Mouse (Mus musculus) liver, adult (tissue): ENCODE results near the gene Spaca6.
A peak's percentile ranks its signal among the peaks of the same experiment; 100 is the strongest.

ENCODE experiments used
- GATA4 ChIP-seq: IDR thresholded peaks from 2 replicates; pipeline ENCODE4 v1.6.1; 2014; ENCODE audit warnings: mild to moderate bottlenecking, low read length; ENCODE audit not compliant: insufficient replicate concordance

Gene Spaca6

GRCm38 (mm10) chr17:17826751-17827657 lies at the start of gene Spaca6:
Gene Spaca6 (plus strand): TSS chr17:17827158.
- peak; percentile 59; the same call in 1 of the 2 replicates for TF ChIP-seq GATA4

GRCm38 (mm10) chr17:17790866-17791630 lies 35.9 kb upstream of the Spaca6 start:
- TF ChIP-seq GATA4: no peak

- TF ChIP-seq GATA4: no peak
These were observed 34.4 kb upstream of the Spaca6 start for GRCm38 (mm10) chr17:17792578-17792977.

DNA sequence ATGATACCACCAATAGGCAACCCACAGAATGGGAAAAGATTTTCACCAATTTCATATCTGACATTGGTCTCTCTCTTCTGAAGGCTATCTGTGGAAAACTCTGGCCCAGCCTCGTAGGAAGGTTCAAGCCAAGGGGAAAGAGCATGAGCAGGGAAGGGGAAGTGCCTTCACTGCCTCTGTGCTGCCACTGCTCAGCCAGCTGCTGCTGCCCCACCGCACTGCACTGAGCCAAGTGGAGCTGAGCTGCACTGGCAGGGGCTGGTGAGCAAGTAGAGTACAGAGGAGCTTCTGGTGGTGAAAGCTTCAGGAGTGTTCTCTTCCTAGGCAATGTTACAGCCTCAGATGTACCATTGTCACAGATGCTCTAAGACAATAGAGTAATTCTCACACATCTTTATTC lies 31.4 kb upstream of the Spaca6 start:
- TF ChIP-seq GATA4: no peak

GRCm38 (mm10) chr17:17823612-17824336 lies 3.2 kb upstream of the Spaca6 start:
- no peak for TF ChIP-seq GATA4

GRCm38 (mm10) chr17:17825921-17826591 lies 902 bp upstream of the Spaca6 start:
- no peak for TF ChIP-seq GATA4

DNA sequence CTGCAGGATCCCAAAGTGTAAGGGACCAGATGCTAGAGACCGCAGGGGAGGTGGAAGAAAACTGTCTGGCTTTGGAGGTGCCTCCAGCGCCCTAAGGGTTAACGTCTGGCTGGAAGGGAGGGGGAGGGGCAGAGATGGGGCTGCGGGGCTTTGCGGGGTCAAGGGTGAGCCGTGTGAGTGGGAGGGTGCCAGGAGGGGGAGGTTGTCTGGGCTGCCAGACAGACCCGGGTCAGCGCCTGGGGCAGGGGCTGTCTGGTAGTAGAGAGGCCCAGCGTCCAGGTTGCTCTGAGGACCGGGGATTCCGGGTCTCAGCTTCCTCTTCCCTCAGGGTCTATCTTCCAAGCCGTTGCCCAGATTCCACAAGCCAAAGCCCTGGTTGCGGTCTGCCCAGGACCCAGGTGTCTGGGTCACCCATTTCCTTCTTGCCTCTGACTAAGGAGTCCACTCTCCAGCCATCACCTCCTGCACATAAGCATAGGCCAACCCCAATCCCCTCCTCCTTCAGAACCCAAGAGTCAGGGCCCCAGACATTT lies 766 bp downstream of the Spaca6 start:
- TF ChIP-seq GATA4: no peak

DNA sequence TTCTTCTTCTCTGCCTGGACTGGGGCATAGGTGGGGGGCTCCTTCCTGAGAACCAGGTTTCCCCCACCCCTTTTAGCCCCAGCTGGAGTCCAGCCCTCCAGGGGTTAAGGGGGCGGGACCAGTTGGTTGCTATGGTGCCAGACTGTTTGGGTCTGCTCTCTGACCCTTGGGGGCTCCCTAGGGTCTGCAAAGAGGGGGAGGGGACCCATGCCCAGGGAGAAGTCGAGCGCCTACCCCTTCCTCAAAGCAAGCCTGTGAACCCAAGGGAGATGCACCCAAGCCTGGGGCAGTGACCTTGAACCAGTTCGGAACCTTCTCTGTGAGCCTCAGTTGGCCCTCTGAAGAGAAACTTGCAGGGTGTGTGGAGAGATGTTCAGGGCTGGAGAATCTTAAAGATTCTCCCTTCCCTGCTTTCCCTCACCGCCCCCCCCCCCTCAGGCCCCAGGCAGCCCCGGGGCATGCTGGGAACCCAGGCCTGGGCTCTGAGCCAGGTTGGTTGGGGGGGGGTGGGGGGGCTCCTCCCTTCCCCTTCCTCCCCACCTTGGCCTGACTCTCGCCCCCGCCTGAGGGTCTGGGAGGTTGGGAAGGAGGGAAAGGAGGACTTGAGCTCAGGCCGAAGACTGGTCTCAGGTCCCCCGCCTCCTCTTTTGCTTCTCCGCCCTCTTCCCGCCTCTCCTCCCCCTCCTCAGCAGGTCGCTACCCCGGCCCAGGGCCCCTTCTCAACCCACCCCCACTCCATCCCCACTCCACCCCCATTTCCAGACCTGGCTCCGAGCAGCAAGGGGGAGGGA lies 1.4 kb downstream of the Spaca6 start:
- TF ChIP-seq GATA4: no peak

GRCm38 (mm10) chr17:17829052-17829785 lies 2.3 kb downstream of the Spaca6 start:
- TF ChIP-seq GATA4: no peak

- no peak for TF ChIP-seq GATA4
These were observed 3.0 kb downstream of the Spaca6 start for GRCm38 (mm10) chr17:17829816-17830535.

DNA sequence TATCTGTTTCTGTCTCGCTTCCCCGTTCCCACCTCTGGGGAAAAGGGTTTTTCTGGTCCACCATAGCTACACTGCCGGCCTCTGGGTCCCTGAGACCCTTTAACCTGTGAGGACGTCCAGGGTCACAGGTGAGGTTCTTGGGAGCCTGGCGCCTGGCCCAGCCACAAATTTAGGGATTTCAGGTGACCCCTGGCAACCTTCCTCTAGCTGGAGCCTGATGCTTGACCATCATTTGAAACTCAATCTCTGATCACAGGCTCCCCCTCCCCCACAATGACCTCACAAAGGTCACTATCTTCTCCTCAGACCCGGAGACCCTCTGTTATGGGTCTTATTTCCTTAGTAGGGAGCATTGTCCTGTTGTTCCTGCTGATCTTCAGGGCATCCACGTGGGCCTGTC lies 3.8 kb downstream of the Spaca6 start:
- no peak for TF ChIP-seq GATA4

- no peak for TF ChIP-seq GATA4
These were observed 7.9 kb downstream of the Spaca6 start for GRCm38 (mm10) chr17:17834896-17835295.
